Mouse (Mus musculus) spleen, adult 2 months (tissue): ENCODE measurements around the gene Crim1. TPM values are rescaled to one million over a fixed set of nuclear protein-coding genes. Genes with fewer than 3 reads are reported as not detected.

ENCODE experiments used
- DNase-seq, 2 experiments: peaks; one replicate each; pipeline versions ENCODE4 v3.0.0 to v3.0.0-alpha.2; 2012 to 2021; ENCODE audit warnings: low spot score in 2 of 2, low read depth in 1 of 2
- H3K27ac ChIP-seq: fragments of 200-500 bp; 2 replicates; pipeline ENCODE4 v1.5.1; 2012; ENCODE audit warnings: low read length, inconsistent platforms; ENCODE audit not compliant: insufficient read depth
- H3K27me3 ChIP-seq: fragments of 200-500 bp; 2 replicates; pipeline ENCODE4 v1.6.1; 2012; ENCODE audit warnings: mild to moderate bottlenecking, moderate library complexity, low read length, inconsistent platforms; ENCODE audit not compliant: control insufficient read depth, insufficient read depth
- H3K36me3 ChIP-seq: fragments of 200-500 bp; 2 replicates; pipeline ENCODE4 v1.6.1; 2012; ENCODE audit warnings: mild to moderate bottlenecking, low read length, inconsistent platforms; ENCODE audit not compliant: control insufficient read depth, insufficient read depth
- H3K4me1 ChIP-seq: fragments of 200-500 bp; 2 replicates; pipeline ENCODE4 v1.6.1; 2011; ENCODE audit warnings: inconsistent platforms; ENCODE audit not compliant: control insufficient read depth, insufficient read depth, insufficient read length
- H3K4me3 ChIP-seq: fragments of 200-500 bp; 2 replicates; pipeline ENCODE4 v1.5.1; 2011; ENCODE audit warnings: mild to moderate bottlenecking, inconsistent platforms; ENCODE audit not compliant: insufficient read depth, insufficient read length; ENCODE audit errors: extremely low read depth
- CTCF ChIP-seq: fragments of 200-500 bp; IDR thresholded peaks from 2 replicates; pipeline ENCODE4 v1.5.1; 2011; ENCODE audit warnings: mild to moderate bottlenecking, inconsistent platforms; ENCODE audit not compliant: insufficient read depth, insufficient read length, insufficient replicate concordance; ENCODE audit errors: extremely low read depth
- POLR2A ChIP-seq: fragments of 200-500 bp; IDR thresholded peaks from 2 replicates; pipeline ENCODE4 v1.6.1; 2011; ENCODE audit warnings: low read depth, low read length, inconsistent platforms
- WGBS: fragments of 180-500 bp; shearing (Covaris S2); methylation state at CpG from one replicate; pipeline ENCODE4 v1.1.7; 2018; 5-methylcytosine and 5-hydroxymethylcytosine counted together
- polyA plus RNA-seq: library from polyadenylated mRNA; depleted of rRNA; stranded (reverse); fragments of >200 nt; gene quantifications from 2 replicates; pipeline ENCODE4 v1.2.3, GENCODE M21; 2012; rRNA removed

Crim1 gene
- polyA plus RNA-seq, 1 experiment: 20.5 TPM

- TF ChIP-seq POLR2A: no peak
- no peak for TF ChIP-seq CTCF
- no peak for DNase-seq
- no peak overlapping the region for H3K4me3 ChIP-seq
- no peaks in the 10 kb centered on the region; the same call in 1 of the 2 replicates for H3K27me3 ChIP-seq
- H3K27ac ChIP-seq: no peak overlapping the region
- no peaks in the 10 kb centered on the region for H3K36me3 ChIP-seq
- no peaks in the 10 kb centered on the region for H3K4me1 ChIP-seq
- 87% methylated on average over 8 of the region's 8 CpGs for WGBS
Observed at GRCm38 (mm10) chr17:78425026-78425425, 225.0 kb downstream of the Crim1 start.

Other genes starting within 250 kb of the Crim1 start
- 12.7 TPM in 2 replicates for gene Fez2, start 217.9 kb downstream of the Crim1 start, polyA plus RNA-seq